Mouse (Mus musculus) heart, postnatal 0 days (tissue): ENCODE measurements around the gene B4galnt3. TPM values are rescaled to one million over a fixed set of nuclear protein-coding genes. Genes with fewer than 3 reads are reported as not detected.
A peak's percentile ranks its signal among the peaks of the same experiment; 100 is the strongest.

Source experiments
- ATAC-seq: fragments of 200-750 bp; cut with Nextera tagmentation; 2 replicates; pipeline ENCODE4 v1.8.0; 2017; ENCODE audit warnings: low read depth, moderate number of reproducible peaks, moderate library complexity; ENCODE audit not compliant: insufficient read depth
- DNase-seq: peaks from one replicate; pipeline ENCODE4 v3.0.0-alpha.2; 2016; ENCODE audit warnings: low spot score
- H3K27ac ChIP-seq: fragments of 300-500 bp; sonication (generic); 2 replicates; pipeline ENCODE4 v1.5.1; 2014; ENCODE audit warnings: low read depth, mild to moderate bottlenecking
- H3K27me3 ChIP-seq: fragments of 300-500 bp; sonication (generic); 2 replicates; pipeline ENCODE4 v1.6.1; 2014; ENCODE audit warnings: low read length, mixed read lengths; ENCODE audit not compliant: control insufficient read depth, insufficient read depth
- H3K36me3 ChIP-seq: fragments of 300-500 bp; sonication (generic); replicated peaks from 2 replicates; pipeline ENCODE4 v1.6.1; 2014; ENCODE audit warnings: low read length, mixed read lengths; ENCODE audit not compliant: control insufficient read depth, insufficient read depth
- H3K4me1 ChIP-seq: fragments of 300-500 bp; sonication (generic); 2 replicates; pipeline ENCODE4 v1.6.1; 2014; ENCODE audit warnings: antibody characterized with exemption; ENCODE audit not compliant: control insufficient read depth, insufficient read depth
- H3K4me2 ChIP-seq: fragments of 300-500 bp; sonication (generic); 2 replicates; pipeline ENCODE4 v1.6.1; 2014; ENCODE audit warnings: low read depth, mild to moderate bottlenecking, low read length, moderate library complexity
- H3K4me3 ChIP-seq: fragments of 300-500 bp; sonication (generic); 2 replicates; pipeline ENCODE4 v1.5.1; 2014; ENCODE audit warnings: low read depth, low read length
- H3K9ac ChIP-seq: fragments of 300-500 bp; sonication (generic); replicated peaks from 2 replicates; pipeline ENCODE4 v1.6.1; 2014; ENCODE audit warnings: low read depth, low read length, mixed read lengths
- H3K9me3 ChIP-seq: fragments of 300-500 bp; sonication (generic); replicated peaks from 2 replicates; pipeline ENCODE4 v1.6.1; 2016; ENCODE audit warnings: low read length; ENCODE audit not compliant: control insufficient read depth
- CTCF ChIP-seq: IDR thresholded peaks from 2 replicates; pipeline ENCODE4 v1.5.1; 2016; ENCODE audit warnings: antibody characterized with exemption, control low read depth, low read depth
- EP300 ChIP-seq: IDR thresholded peaks from 2 replicates; pipeline ENCODE4 v1.6.1; 2016; ENCODE audit warnings: antibody characterized with exemption, low read depth
- WGBS: fragments of 180-500 bp; shearing (Covaris S2); extraction: QIAGEN DNeasy Blood & Tissue Kit; methylation state at CpG from one replicate; pipeline ENCODE4 v1.1.7; 2014; 5-methylcytosine and 5-hydroxymethylcytosine counted together
- polyA plus RNA-seq: library from polyadenylated mRNA; unstranded; fragments of >200 nt; fragmentation: Nextera tagmentation; extraction: Ambion mirVana; gene quantifications from 2 replicates; pipeline ENCODE4 v1.2.1, GENCODE M21; 2015
- total RNA-seq: library from RNA; depleted of rRNA; stranded (reverse); fragments of >200 nt; gene quantifications from 2 replicates; pipeline ENCODE4 v1.2.3, GENCODE M21; 2014; ENCODE audit warnings: low replicate concordance; rRNA removed

B4galnt3 gene
- 0.89 TPM in 1 of 2 replicates, not detected in the other for total RNA-seq
- polyA plus RNA-seq: 0.08 and 0.10 TPM in 2 replicates

GRCm38 (mm10) chr6:120294056-120294784 lies at the start of gene B4galnt3, which contains the start of gene D330020A13Rik:
Gene B4galnt3, minus strand, starts transcription at chr6:120294559.
Gene D330020A13Rik, plus strand, starts transcription at chr6:120294364.
- ATAC-seq: peak; percentile 62
- no peak for TF ChIP-seq CTCF
- no peak for TF ChIP-seq EP300
- Histone ChIP-seq H3K4me3 (peak within 1 kb of the TSS; percentile 59), H3K36me3 (no peaks in the 10 kb centered on the region), H3K9me3 (no peaks in the 10 kb centered on the region), H3K27ac (no peak within 1 kb of the TSS), H3K9ac (no peak within 1 kb of the TSS; the same call in 1 of the 2 replicates), H3K4me2 (peak within 1 kb of the TSS; percentile 85), H3K4me1 (peaks cover 5% of the 10 kb centered on the region), H3K27me3 (peaks cover 36% of the 10 kb centered on the region)
- no peak for DNase-seq
- under 1% methylated on average over 76 of the region's 79 CpGs for WGBS

DNA sequence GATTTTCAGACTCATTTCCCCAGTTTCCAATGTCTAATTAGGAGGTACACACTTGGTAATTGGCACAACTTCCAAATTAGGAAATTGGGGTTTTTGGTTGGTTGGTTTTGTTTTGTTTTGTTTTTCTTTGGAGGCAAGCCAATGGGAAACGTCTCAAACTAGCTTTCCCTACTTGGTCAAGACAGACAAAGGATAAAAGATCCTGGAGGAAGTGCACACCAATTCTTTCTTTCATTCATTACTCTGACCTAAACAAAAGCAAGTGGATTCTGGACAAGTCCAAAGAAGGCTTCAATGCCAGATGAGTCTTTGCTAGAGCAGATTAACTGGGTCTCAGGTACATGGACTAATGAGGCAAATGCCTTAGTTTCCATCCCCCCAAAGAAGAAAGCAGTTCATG lies 49.6 kb upstream of the B4galnt3 start:
- no peak overlapping the region for H3K4me2 ChIP-seq
- H3K4me3 ChIP-seq: no peak overlapping the region
- no peaks in the 10 kb centered on the region for H3K9me3 ChIP-seq
- TF ChIP-seq CTCF: no peak
- TF ChIP-seq EP300: no peak
- H3K9ac ChIP-seq: no peak overlapping the region
- ATAC-seq (no peak), DNase-seq (no peak)
- WGBS: 66% methylated on average over 1 of the region's 1 CpGs
- H3K27me3 ChIP-seq: no peaks in the 10 kb centered on the region
- no peaks in the 10 kb centered on the region for H3K4me1 ChIP-seq
- H3K36me3 ChIP-seq: peaks cover 66% of the 10 kb centered on the region
- no peak overlapping the region for H3K27ac ChIP-seq

- Histone ChIP-seq H3K27ac (no peak overlapping the region), H3K4me2 (no peak overlapping the region), H3K4me1 (no peaks in the 10 kb centered on the region), H3K4me3 (no peak overlapping the region), H3K36me3 (peaks cover 79% of the 10 kb centered on the region), H3K27me3 (no peaks in the 10 kb centered on the region), H3K9ac (no peak overlapping the region), H3K9me3 (no peaks in the 10 kb centered on the region)
- TF ChIP-seq EP300 (no peak), CTCF (no peak; the same call in 1 of the 2 replicates)
- ATAC-seq: no peak
- DNase-seq: no peak
- WGBS: 74% methylated on average over 2 of the region's 2 CpGs
Observed at GRCm38 (mm10) chr6:120332351-120332750, 38.0 kb upstream of the B4galnt3 start.

DNA sequence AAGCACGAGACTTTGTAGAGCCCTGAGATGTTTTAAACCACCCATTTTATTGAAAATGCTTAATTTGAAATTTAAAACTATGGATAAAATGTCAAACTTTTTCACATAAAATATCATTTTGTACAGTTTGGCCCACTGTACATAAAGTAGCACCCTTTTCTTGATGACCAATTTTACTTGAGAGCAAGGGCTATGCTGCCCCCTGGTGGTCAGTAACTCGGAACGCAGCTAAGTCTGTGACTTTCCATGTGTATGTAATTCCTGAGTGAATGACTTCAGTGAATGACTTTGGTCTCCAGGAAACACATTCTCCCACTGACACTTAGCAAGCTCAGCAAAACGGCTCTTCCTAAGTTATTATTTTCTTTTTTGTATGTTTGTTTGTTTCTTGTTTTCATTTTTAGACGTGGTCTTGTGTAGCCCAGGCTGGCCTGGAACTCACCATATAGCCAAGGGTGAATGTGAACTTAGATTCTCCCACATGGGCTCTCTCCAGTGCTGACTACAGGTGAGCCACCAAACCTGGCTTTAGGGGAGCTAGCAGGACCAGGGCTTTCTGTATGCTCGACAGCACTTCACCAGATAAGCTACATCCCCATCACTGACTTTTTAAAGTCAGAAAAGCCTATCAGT lies 30.1 kb upstream of the B4galnt3 start:
- DNase-seq (peak; percentile 89), ATAC-seq (no peak)
- no peak overlapping the region for H3K4me2 ChIP-seq
- WGBS: 26% methylated on average over 6 of the region's 6 CpGs
- no peak overlapping the region for H3K4me3 ChIP-seq
- H3K27me3 ChIP-seq: no peaks in the 10 kb centered on the region
- no peak overlapping the region for H3K27ac ChIP-seq
- H3K9ac ChIP-seq: no peak overlapping the region
- peak; percentile 86 for TF ChIP-seq CTCF
- no peak for TF ChIP-seq EP300
- H3K4me1 ChIP-seq: no peaks in the 10 kb centered on the region
- peaks cover 18% of the 10 kb centered on the region for H3K36me3 ChIP-seq
- no peaks in the 10 kb centered on the region for H3K9me3 ChIP-seq

DNA sequence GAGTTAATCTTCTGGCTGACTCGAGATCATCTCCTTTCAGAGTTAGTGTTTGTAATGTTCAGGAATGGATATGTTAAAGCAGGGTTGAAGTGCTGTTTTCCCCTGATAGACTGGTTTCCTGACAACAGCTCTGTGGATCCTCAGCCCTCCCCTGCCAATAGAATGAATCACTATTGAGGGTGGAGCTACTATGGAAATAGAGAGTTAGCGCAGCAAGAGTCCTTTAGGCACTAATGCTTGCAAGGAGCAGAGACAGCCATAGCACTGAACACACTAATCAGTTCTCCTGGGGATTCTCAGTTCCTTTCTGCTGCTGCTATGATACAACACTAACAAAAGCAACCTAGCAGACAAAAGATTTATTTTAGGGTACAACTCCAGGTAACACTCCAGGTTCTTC lies 26.0 kb upstream of the B4galnt3 start:
- no peaks in the 10 kb centered on the region for H3K9me3 ChIP-seq
- no peak overlapping the region for H3K27ac ChIP-seq
- ATAC-seq (no peak), DNase-seq (no peak)
- H3K4me3 ChIP-seq: no peak overlapping the region
- 63% methylated on average over 2 of the region's 2 CpGs for WGBS
- no peaks in the 10 kb centered on the region for H3K27me3 ChIP-seq
- no peaks in the 10 kb centered on the region; the same call in 1 of the 2 replicates for H3K36me3 ChIP-seq
- no peak overlapping the region for H3K9ac ChIP-seq
- H3K4me1 ChIP-seq: no peaks in the 10 kb centered on the region
- no peak overlapping the region for H3K4me2 ChIP-seq
- no peak for TF ChIP-seq EP300
- no peak for TF ChIP-seq CTCF
